Comparison of ENCODE assay signal across 8 mouse cellular contexts in the genomic region with DNA sequence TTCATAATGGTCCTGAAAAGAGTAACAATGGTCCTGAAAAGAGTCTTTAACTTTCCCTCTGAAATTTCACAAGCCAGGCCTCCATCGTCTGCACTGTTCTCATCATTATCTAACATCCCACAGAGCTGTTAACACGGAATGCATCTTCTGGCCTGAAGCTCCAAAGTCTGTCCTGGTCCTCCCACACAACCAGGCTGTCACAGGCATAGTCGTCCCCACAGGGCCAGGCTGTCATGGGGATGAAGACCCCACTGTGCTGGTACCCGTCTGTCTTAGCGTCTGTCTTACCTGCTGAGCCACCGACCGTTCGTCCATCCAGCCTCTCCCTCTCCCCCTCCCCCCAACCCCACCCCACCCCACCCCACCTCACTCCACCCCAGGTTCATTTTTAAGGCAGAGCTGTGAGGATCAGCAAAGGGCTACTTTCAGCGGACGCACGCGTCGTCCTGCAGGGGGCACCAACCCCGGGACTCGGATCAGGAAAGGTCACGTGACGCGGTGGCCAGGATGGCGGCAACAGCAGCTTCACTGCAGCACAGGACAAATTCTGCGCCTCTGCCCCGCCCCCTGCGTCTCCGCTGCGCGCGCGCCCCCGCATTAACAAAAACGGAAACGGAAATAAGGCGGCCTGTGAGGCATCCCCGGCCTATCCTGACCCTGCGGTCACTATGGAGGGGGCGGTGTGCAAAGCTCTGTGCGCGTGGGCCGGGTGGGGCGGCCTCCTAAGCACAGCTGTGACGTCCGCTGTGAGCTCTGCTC. TPM values are rescaled to one million over a fixed set of nuclear protein-coding genes. Genes with fewer than 3 reads are reported as not detected.
DNase-seq lines count a peak whose midpoint lies in the region; ATAC-seq lines count a peak whose summit lies in the region.

No protein-coding gene starts in this region.

- H3K27ac ChIP-seq in kidney, embryonic 14.5 days (ENCODE audit: low read depth, low read length), result 0 out of 2 replicates have a peak overlapping the region, but pooled peaks have one; percentile 8

- peak overlapping the region; percentile 60; the same call in 1 of the 2 replicates for H3K9ac ChIP-seq in kidney, embryonic 14.5 days (ENCODE audit: low read depth, low read length)

- no peaks in the 10 kb centered on the region for H3K36me3 ChIP-seq in kidney, embryonic 14.5 days (ENCODE audit: control insufficient read depth, insufficient read depth, low read length)

- WGBS in kidney, embryonic 14.5 days, result 7% methylated on average over 35 of the region's 40 CpGs

- DNase-seq in B cell, adult 2 months, result peak; percentile 98 to 99
- peak; percentile 95 for DNase-seq in brain, adult 2 months (ENCODE audit: low read depth, low spot score)
- DNase-seq in heart, adult 9 months (ENCODE audit: low spot score in 2 of 2), result peak; percentile 91 to 94
- peak; percentile 85 for DNase-seq in liver
- peak; percentile 92 to 94 for DNase-seq in monocyte, adult 2 months (ENCODE audit: low read depth in 1 of 2, low spot score in 2 of 2)
- DNase-seq in spleen, postnatal 14 days (ENCODE audit: low spot score in 2 of 2), result peak; percentile 76 to 88

- 0 out of 2 replicates have a peak, but pooled peaks cover 2% of the 10 kb centered on the region for H3K4me1 ChIP-seq in kidney, embryonic 14.5 days (ENCODE audit: control insufficient read depth, insufficient read depth, low read length)

- H3K9me3 ChIP-seq in kidney, embryonic 14.5 days (ENCODE audit: control insufficient read depth, low read length), result peaks cover 36% of the 10 kb centered on the region

- peak overlapping the region; percentile 59 for H3K4me3 ChIP-seq in kidney, embryonic 14.5 days (ENCODE audit: low read length)

- no peaks in the 10 kb centered on the region for H3K27me3 ChIP-seq in kidney, embryonic 14.5 days (ENCODE audit: control insufficient read depth, insufficient read depth, low read length)

- peak overlapping the region; percentile 55 for H3K4me2 ChIP-seq in kidney, embryonic 14.5 days (replicated peaks; ENCODE audit: low read depth, low read length)

- ATAC-seq in erythroblast, adult 5-6 weeks (replicated peaks; ENCODE audit: low FRiP score, poor library complexity, severe bottlenecking), result peak; percentile 55; the same call in 1 of the 2 replicates
- ATAC-seq in kidney, embryonic 14.5 days (ENCODE audit: low FRiP score, low TSS enrichment), result peak; percentile 83

RNA-seq across cellular contexts. Expression of a gene that starts 0.8 kb away (rescaled TPM):
- total RNA-seq in erythroblast, adult 5-6 weeks (2015; ENCODE audit: low replicate concordance), result 1.9 and 4.2 TPM in 2 replicates
- 7.0 and 10.0 TPM in 2 replicates for total RNA-seq in erythroblast, adult 5-6 weeks (2017; ENCODE audit: low replicate concordance)
- polyA plus RNA-seq in kidney, embryonic 14.5 days (2014; fragmentation: Nextera tagmentation; extraction: Ambion mirVana), result 4.0 and 4.1 TPM in 2 replicates

RNA-seq across cellular contexts. Expression of a gene that starts 22.7 kb away (rescaled TPM):
- 3.8 TPM in 1 of 2 replicates, not detected in the other for total RNA-seq in erythroblast, adult 5-6 weeks (2015; ENCODE audit: low replicate concordance)
- total RNA-seq in erythroblast, adult 5-6 weeks (2017; ENCODE audit: low replicate concordance), result not detected in 2 replicates
- not detected in 2 replicates for polyA plus RNA-seq in kidney, embryonic 14.5 days (2014; fragmentation: Nextera tagmentation; extraction: Ambion mirVana)

RNA-seq across cellular contexts. Expression of a gene that starts 55.8 kb away (rescaled TPM):
- not detected in 2 replicates for total RNA-seq in erythroblast, adult 5-6 weeks (2015; ENCODE audit: low replicate concordance)
- not detected in 2 replicates for total RNA-seq in erythroblast, adult 5-6 weeks (2017; ENCODE audit: low replicate concordance)
- polyA plus RNA-seq in kidney, embryonic 14.5 days (2014; fragmentation: Nextera tagmentation; extraction: Ambion mirVana), result not detected in 2 replicates

Comparison
In these comparisons a context has a peak if more than half of its experiments do, and no peak if none do; other contexts are left out.
1. Peak in every context shown above with its lines: DNase-seq, ATAC-seq, H3K4me3 ChIP-seq and H3K27ac ChIP-seq.